Mouse (Mus musculus) neural tube, embryonic 10.5 days (tissue): ENCODE data around the gene Epha6.

Source experiments
- DNase-seq: peaks from one replicate; pipeline ENCODE4 v3.0.0-alpha.2; 2017; ENCODE audit warnings: low spot score; ENCODE audit errors: extremely low spot score

Gene Epha6

GRCm38 (mm10) chr16:59685135-59685534, 920.2 kb downstream of the Epha6 start:
- DNase-seq: no peak

GRCm38 (mm10) chr16:59683434-59683833, 921.9 kb downstream of the Epha6 start:
- peak; percentile 73 for DNase-seq

GRCm38 (mm10) chr16:59682216-59682891, 923.0 kb downstream of the Epha6 start:
- DNase-seq: no peak

GRCm38 (mm10) chr16:59666938-59667337, 938.4 kb downstream of the Epha6 start:
- DNase-seq: no peak

GRCm38 (mm10) chr16:59643766-59644165, 961.6 kb downstream of the Epha6 start:
- no peak for DNase-seq

GRCm38 (mm10) chr16:59639985-59640384, 965.3 kb downstream of the Epha6 start:
- no peak for DNase-seq

GRCm38 (mm10) chr16:59639102-59639691, 966.1 kb downstream of the Epha6 start, which contains the start of gene Arl6:
Gene Arl6 (minus strand): TSS chr16:59639391.
- peak; percentile 96 for DNase-seq

GRCm38 (mm10) chr16:59634598-59634997, 970.7 kb downstream of the Epha6 start:
- no peak for DNase-seq

- no peak for DNase-seq
These were observed 983.8 kb downstream of the Epha6 start for GRCm38 (mm10) chr16:59621554-59621953.

- DNase-seq: no peak
These were observed 988.2 kb downstream of the Epha6 start for GRCm38 (mm10) chr16:59617167-59617566.

- no peak for DNase-seq
These were observed 989.7 kb downstream of the Epha6 start for GRCm38 (mm10) chr16:59615675-59616074.

- no peak for DNase-seq
These were observed 994.6 kb downstream of the Epha6 start for GRCm38 (mm10) chr16:59610750-59611149.

GRCm38 (mm10) chr16:59604078-59604781, 1001.1 kb downstream of the Epha6 start:
- peak; percentile 40 for DNase-seq
